Mouse (Mus musculus) limb, embryonic 10.5 days (tissue): ENCODE measurements at regions not wholly inside any gene's neighbourhood (a gene's known extent, or its start where the extent isn't known, plus 50 kb on each side); places are given as distances from the start of the nearest gene placed in this dataset.
"Not testable (repeated sequence)": the region's sequence is repeated elsewhere in the genome, so short reads cannot be mapped to it uniquely, and the experiment has no call there.

Experiments
- DNase-seq: peaks from one replicate; pipeline ENCODE4 v3.0.0-alpha.2; 2017; ENCODE audit warnings: low spot score
- H3K27ac ChIP-seq: fragments of 300-500 bp; sonication (generic); 2 replicates; pipeline ENCODE4 v1.5.1; 2016; ENCODE audit warnings: mild to moderate bottlenecking
- H3K27me3 ChIP-seq: fragments of 300-500 bp; sonication (generic); 2 replicates; pipeline ENCODE4 v1.6.1; 2016; ENCODE audit warnings: low read depth, mild to moderate bottlenecking; ENCODE audit not compliant: poor library complexity, severe bottlenecking
- H3K36me3 ChIP-seq: fragments of 300-500 bp; sonication (generic); 2 replicates; pipeline ENCODE4 v1.6.1; 2016; ENCODE audit warnings: mild to moderate bottlenecking, moderate library complexity
- H3K4me1 ChIP-seq: fragments of 300-500 bp; sonication (generic); 2 replicates; pipeline ENCODE4 v1.6.1; 2016
- H3K4me3 ChIP-seq: fragments of 300-500 bp; sonication (generic); 2 replicates; pipeline ENCODE4 v1.5.1; 2016; ENCODE audit warnings: mild to moderate bottlenecking, moderate library complexity
- H3K9me3 ChIP-seq: fragments of 300-500 bp; sonication (generic); replicated peaks from 2 replicates; pipeline ENCODE4 v1.6.1; 2016; ENCODE audit warnings: mild to moderate bottlenecking
- WGBS: fragments of 180-500 bp; shearing (Covaris S2); methylation state at CpG from one replicate; pipeline ENCODE4 v1.1.7; 2016; 5-methylcytosine and 5-hydroxymethylcytosine counted together

GRCm38 (mm10) chr4:71489788-71490187, 268.0 kb downstream of the Gm11232 start:
- WGBS, result 90% methylated on average over 2 of the region's 2 CpGs

DNA sequence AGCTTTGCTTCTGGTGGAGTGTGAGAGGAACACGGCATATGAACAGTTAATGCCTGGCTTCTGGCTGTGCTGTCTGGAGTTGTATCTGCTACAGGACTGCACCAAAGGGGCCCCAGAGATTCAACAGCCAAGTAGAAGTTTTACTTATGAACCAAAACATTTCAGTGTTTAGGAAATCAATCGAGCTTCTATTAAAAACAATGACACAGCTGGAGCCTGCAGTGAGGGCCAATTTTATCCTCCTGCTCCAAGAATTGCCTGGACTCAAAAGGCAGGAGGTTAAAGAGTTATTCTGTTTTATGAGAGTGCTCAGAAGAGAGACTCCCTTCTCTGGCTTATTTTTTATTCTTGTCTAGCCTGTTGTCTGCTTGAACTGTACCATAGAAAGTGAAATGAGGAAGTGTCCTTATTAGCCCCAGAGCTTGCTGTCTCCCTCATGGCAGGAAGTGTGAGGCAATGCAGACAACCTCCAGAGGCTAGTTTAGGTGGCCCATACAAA, 269.1 kb downstream of the Gm11232 start:
- Histone ChIP-seq H3K27ac (no peak overlapping the region), H3K4me3 (no peak overlapping the region), H3K4me1 (peaks cover 25% of the 10 kb centered on the region), H3K36me3 (no peaks in the 10 kb centered on the region), H3K27me3 (no peaks in the 10 kb centered on the region), H3K9me3 (no peaks in the 10 kb centered on the region)
- 61% methylated on average over 2 of the region's 2 CpGs for WGBS
- DNase-seq, result no peak

More at GRCm38 (mm10) chr4:71489788-71490187, 268.0 kb downstream of the Gm11232 start:
- H3K27ac ChIP-seq, result no peak overlapping the region
- no peaks in the 10 kb centered on the region for H3K9me3 ChIP-seq
- no peak for DNase-seq
- no peak overlapping the region for H3K4me3 ChIP-seq
- peaks cover 14% of the 10 kb centered on the region for H3K4me1 ChIP-seq
- H3K27me3 ChIP-seq, result no peaks in the 10 kb centered on the region
- no peaks in the 10 kb centered on the region for H3K36me3 ChIP-seq

DNA sequence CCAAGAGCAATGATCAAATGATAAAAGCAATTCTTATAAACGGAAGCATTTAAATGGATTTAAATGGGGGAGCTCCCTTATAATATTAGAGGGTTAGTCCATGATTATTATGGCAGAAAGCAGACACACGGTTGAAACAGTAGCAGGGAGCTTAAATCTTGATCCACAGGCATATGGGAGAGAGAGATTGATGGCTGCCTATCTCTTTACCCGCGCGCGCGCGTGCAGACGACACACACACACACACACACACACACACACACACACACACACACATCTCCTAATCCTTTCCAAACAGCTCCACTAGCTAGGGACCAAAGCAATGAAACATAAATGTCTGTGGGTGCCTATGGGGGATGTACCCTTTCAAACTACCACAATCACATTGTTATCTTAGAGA, 269.7 kb downstream of the Gm11232 start:
- no peaks in the 10 kb centered on the region for H3K36me3 ChIP-seq
- WGBS, result 96% methylated on average over 9 of the region's 9 CpGs
- no peak overlapping the region for H3K27ac ChIP-seq
- no peaks in the 10 kb centered on the region for H3K27me3 ChIP-seq
- H3K4me1 ChIP-seq, result peaks cover 30% of the 10 kb centered on the region
- no peaks in the 10 kb centered on the region for H3K9me3 ChIP-seq
- no peak overlapping the region for H3K4me3 ChIP-seq
- DNase-seq, result no peak

DNA sequence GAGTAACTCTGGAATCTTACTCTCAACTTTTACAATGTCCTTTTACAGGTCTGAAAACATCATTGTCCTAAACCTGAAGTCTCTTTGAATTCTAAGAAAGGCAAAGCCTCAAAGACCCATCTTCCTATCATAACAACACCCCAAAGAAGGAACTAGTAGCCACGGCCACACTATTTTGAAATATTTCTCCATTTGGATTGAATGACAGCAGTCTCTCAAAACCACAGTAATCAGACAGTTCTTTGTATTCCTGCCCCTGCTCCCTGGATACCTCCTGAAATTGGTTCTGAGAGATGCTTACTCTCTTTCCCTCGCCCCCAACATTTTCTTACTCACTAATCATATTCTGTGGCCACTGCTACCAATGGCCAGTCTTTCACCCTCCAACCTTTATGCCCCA, 276.8 kb downstream of the Gm11232 start:
- H3K27ac ChIP-seq, result no peak overlapping the region
- 83% methylated on average over 2 of the region's 2 CpGs for WGBS
- no peaks in the 10 kb centered on the region for H3K9me3 ChIP-seq

GRCm38 (mm10) chr4:71470580-71470979, 287.2 kb downstream of the Gm11232 start:
- Histone ChIP-seq H3K27me3 (no peaks in the 10 kb centered on the region), H3K4me1 (no peaks in the 10 kb centered on the region), H3K27ac (no peak overlapping the region), H3K36me3 (no peaks in the 10 kb centered on the region), H3K4me3 (no peak overlapping the region), H3K9me3 (no peaks in the 10 kb centered on the region)
- DNase-seq, result no peak

More for the DNA sequence above, 276.8 kb downstream of the Gm11232 start:
- no peak overlapping the region for H3K4me3 ChIP-seq
- no peak for DNase-seq
- H3K4me1 ChIP-seq, result peaks cover 26% of the 10 kb centered on the region
- no peaks in the 10 kb centered on the region for H3K27me3 ChIP-seq
- no peaks in the 10 kb centered on the region for H3K36me3 ChIP-seq

- H3K36me3 ChIP-seq, result no peaks in the 10 kb centered on the region
- H3K4me1 ChIP-seq, result peaks cover 22% of the 10 kb centered on the region
- no peak for DNase-seq
- WGBS, result 47% methylated on average over 3 of the region's 3 CpGs
- H3K27me3 ChIP-seq, result peaks cover 7% of the 10 kb centered on the region; the same call in 1 of the 2 replicates
- no peaks in the 10 kb centered on the region for H3K9me3 ChIP-seq
- no peak overlapping the region for H3K27ac ChIP-seq
- no peak overlapping the region for H3K4me3 ChIP-seq
Observed at GRCm38 (mm10) chr4:71454811-71455210, 303.0 kb downstream of the Gm11232 start.

DNA sequence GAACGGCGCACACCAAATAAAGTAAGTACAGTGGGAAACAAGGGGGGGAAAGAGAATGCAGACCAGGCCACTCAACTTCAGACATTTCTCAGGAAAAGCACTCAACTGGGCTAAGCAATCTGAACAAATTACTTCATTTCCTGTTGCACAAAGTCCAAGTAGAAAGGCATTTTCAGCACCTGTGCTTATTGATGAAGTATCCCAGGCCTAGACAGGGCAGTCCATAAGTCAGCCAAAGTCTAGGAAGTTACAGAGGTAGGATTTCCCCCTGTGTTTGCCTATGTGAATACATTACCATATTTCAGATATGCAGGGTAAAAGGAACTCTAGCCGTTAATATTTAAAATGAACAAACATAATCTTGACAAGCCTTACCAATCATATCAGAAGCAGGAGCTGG, 304.3 kb downstream of the Gm11232 start:
- H3K36me3 ChIP-seq, result no peaks in the 10 kb centered on the region
- H3K27ac ChIP-seq, result 0 out of 2 replicates have a peak overlapping the region, but pooled peaks have one; percentile 27
- H3K27me3 ChIP-seq, result peaks cover 7% of the 10 kb centered on the region; the same call in 1 of the 2 replicates
- H3K4me1 ChIP-seq, result peaks cover 22% of the 10 kb centered on the region
- H3K9me3 ChIP-seq, result no peaks in the 10 kb centered on the region
- no peak overlapping the region for H3K4me3 ChIP-seq
- no peak for DNase-seq
- WGBS, result 85% methylated on average over 3 of the region's 3 CpGs

DNA sequence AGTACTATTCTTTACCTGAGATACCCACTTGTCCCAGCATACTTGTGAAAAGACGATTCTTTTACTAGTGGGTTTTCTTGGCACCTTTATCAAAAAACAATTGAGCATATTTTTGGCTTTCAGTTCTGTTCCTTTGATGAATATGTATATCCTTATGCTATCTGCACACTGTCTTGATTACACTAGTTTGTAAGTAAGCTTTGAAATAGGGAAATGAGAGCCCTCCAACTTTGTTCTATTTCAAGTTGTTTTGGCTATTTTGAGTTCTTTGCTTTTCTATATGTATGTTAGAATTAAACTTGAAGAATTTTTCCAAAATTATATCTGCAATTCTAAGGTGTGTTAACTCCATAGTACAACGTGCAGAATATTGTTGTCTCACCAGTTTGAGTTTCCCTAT, 311.3 kb downstream of the Gm11232 start:
- H3K27ac ChIP-seq, result no peak overlapping the region
- H3K4me1 ChIP-seq, result no peaks in the 10 kb centered on the region
- no peak overlapping the region for H3K4me3 ChIP-seq
- no peak for DNase-seq
- no peaks in the 10 kb centered on the region for H3K27me3 ChIP-seq
- H3K36me3 ChIP-seq, result no peaks in the 10 kb centered on the region
- WGBS, result 90% methylated on average over 2 of the region's 2 CpGs
- no peaks in the 10 kb centered on the region for H3K9me3 ChIP-seq

DNA sequence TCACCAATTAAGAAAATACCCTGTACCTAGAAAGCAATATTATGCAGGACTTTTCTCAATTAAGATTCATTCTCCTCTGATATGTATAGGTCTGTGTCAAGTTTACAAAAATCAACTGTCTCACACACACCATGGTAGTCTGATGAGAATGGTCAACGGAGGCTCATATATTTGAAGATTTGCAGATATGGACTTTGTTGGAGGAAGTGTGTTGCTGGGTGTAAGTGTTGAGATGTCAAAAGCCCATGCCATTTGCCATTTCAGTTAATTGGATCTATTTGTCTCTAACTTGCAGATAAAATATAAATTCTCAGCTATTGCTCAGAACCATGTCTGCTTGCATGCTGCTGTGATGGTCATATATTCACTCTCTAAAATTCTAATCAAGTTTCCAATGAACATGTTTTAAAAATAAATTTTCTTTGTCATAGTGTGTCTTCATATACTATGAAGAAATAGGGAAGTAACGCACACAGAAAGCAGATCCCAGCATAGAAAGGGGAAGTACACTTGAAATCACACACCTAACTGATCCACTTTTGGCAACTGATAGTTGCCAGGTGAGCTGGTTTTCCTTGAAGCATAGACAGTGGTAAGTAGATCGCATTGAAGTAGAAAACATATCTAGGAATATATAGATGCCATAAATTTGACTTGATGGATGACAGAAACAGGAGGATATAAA, 326.4 kb downstream of the Gm11232 start:
- no peak for DNase-seq
- no peaks in the 10 kb centered on the region for H3K27me3 ChIP-seq
- no peak overlapping the region for H3K27ac ChIP-seq
- H3K4me3 ChIP-seq, result no peak overlapping the region
- no peaks in the 10 kb centered on the region for H3K36me3 ChIP-seq
- 93% methylated on average over 3 of the region's 3 CpGs for WGBS
- no peaks in the 10 kb centered on the region for H3K4me1 ChIP-seq
- H3K9me3 ChIP-seq, result no peaks in the 10 kb centered on the region

GRCm38 (mm10) chr4:71422121-71422520, 335.6 kb downstream of the Gm11232 start:
- WGBS, result 90% methylated on average over 7 of the region's 7 CpGs

GRCm38 (mm10) chr4:71409867-71410266, 347.9 kb downstream of the Gm11232 start:
- Histone ChIP-seq H3K27me3 (no peaks in the 10 kb centered on the region), H3K4me3 (no peak overlapping the region), H3K9me3 (no peaks in the 10 kb centered on the region), H3K27ac (no peak overlapping the region), H3K36me3 (no peaks in the 10 kb centered on the region), H3K4me1 (no peaks in the 10 kb centered on the region)
- DNase-seq, result no peak

More at GRCm38 (mm10) chr4:71422121-71422520, 335.6 kb downstream of the Gm11232 start:
- DNase-seq, H3K9me3 ChIP-seq, H3K4me1 ChIP-seq, H3K4me3 ChIP-seq, H3K27me3 ChIP-seq, H3K27ac ChIP-seq, H3K36me3 ChIP-seq: not testable (repeated sequence)

DNA sequence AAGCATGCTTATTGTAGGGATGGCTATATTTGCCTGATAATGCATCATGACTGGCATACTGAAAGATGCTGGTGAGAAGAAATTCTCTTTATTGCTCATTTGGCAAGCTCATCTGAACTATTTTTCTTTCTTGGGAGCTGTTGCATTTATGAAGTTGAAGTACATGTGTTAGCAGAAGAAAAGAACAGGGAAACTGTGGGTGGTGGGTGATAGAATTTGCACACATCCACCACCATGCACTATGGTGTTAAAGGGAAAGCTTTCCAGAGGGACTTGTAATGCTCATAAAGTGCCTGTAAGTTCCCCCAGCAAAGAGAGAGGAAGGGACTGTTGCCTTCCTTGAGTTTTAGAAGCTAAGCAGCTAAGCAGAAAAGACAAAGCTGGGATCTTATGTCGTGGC, 367.3 kb downstream of the Gm11232 start:
- WGBS, result 78% methylated on average over 1 of the region's 1 CpGs
- Histone ChIP-seq H3K27me3 (no peaks in the 10 kb centered on the region), H3K36me3 (no peaks in the 10 kb centered on the region), H3K4me1 (no peaks in the 10 kb centered on the region), H3K27ac (no peak overlapping the region), H3K4me3 (no peak overlapping the region), H3K9me3 (no peaks in the 10 kb centered on the region)
- no peak for DNase-seq

- DNase-seq, result no peak
- H3K9me3 ChIP-seq, result no peaks in the 10 kb centered on the region
- H3K4me3 ChIP-seq, result no peak overlapping the region
- H3K27me3 ChIP-seq, result no peaks in the 10 kb centered on the region
- no peaks in the 10 kb centered on the region for H3K4me1 ChIP-seq
- WGBS, result 94% methylated on average over 5 of the region's 5 CpGs
- no peak overlapping the region for H3K27ac ChIP-seq
- H3K36me3 ChIP-seq, result no peaks in the 10 kb centered on the region
Observed at GRCm38 (mm10) chr4:71369276-71369675, 388.5 kb downstream of the Gm11232 start.

DNA sequence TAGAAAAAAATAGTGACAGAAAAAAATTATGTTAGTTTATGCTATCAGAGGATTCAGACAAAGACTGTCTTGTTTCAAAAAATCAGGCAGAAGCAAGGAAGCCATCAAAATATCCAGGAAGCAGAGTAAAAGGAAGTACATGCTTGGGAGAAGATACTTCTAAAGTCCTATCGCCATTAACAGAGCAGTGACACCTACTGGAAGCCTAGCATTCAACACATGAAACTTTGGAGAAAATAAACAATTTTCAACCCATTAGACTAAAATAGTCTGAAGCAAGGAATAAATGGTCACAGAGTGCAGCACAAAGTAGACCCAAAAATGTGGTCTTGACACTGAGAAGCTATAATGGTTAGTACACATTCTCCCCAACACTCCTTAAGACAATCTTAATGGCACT, 394.0 kb downstream of the Gm11232 start:
- WGBS, result 86% methylated on average over 1 of the region's 1 CpGs
- DNase-seq, result no peak
- no peaks in the 10 kb centered on the region for H3K27me3 ChIP-seq

More for the DNA sequence above, 394.0 kb downstream of the Gm11232 start:
- H3K36me3 ChIP-seq, result no peaks in the 10 kb centered on the region
- H3K4me1 ChIP-seq, result no peaks in the 10 kb centered on the region
- H3K27ac ChIP-seq, result no peak overlapping the region
- H3K9me3 ChIP-seq, result no peaks in the 10 kb centered on the region
- H3K4me3 ChIP-seq, result no peak overlapping the region
